Mouse (Mus musculus) layer of hippocampus, adult 9-11 months (tissue): Measurements from ENCODE around the gene Lamtor1.

Experiments used
- DNase-seq: peaks from one replicate; pipeline ENCODE4 v3.0.0; 2022

The Lamtor1 gene

GRCm38 (mm10) chr7:101905561-101906286, at the start of gene Lamtor1:
Gene Lamtor1, plus strand, starts transcription at chr7:101905904.
- peak; percentile 100 for DNase-seq

- DNase-seq: no peak
Observed at GRCm38 (mm10) chr7:101857094-101857493, 48.6 kb upstream of the Lamtor1 start, which contains the start of gene Folr2. Gene Folr2, minus strand, starts transcription at chr7:101857194.

GRCm38 (mm10) chr7:101858362-101858761, 47.3 kb upstream of the Lamtor1 start:
- peak; percentile 32 for DNase-seq

GRCm38 (mm10) chr7:101860978-101861377, 44.7 kb upstream of the Lamtor1 start:
- no peak for DNase-seq

- no peak for DNase-seq
Observed at GRCm38 (mm10) chr7:101862291-101862690, 43.4 kb upstream of the Lamtor1 start.

GRCm38 (mm10) chr7:101863415-101863814, 42.3 kb upstream of the Lamtor1 start, which contains the start of gene Anapc15:
Gene Anapc15, plus strand, starts transcription at chr7:101863715.
- no peak for DNase-seq

- no peak for DNase-seq
Observed at GRCm38 (mm10) chr7:101866491-101867265, 39.0 kb upstream of the Lamtor1 start.

- DNase-seq: no peak
Observed at GRCm38 (mm10) chr7:101867482-101867881, 38.2 kb upstream of the Lamtor1 start.

GRCm38 (mm10) chr7:101868241-101869162, 37.2 kb upstream of the Lamtor1 start:
- DNase-seq: no peak

GRCm38 (mm10) chr7:101869163-101869500, 36.6 kb upstream of the Lamtor1 start:
- DNase-seq: no peak

GRCm38 (mm10) chr7:101870629-101871028, 35.1 kb upstream of the Lamtor1 start, which contains the start of gene Folr1:
Gene Folr1, minus strand, starts transcription at chr7:101870788.
- no peak for DNase-seq

GRCm38 (mm10) chr7:101871296-101871695, 34.4 kb upstream of the Lamtor1 start:
- DNase-seq: peak; percentile 27

GRCm38 (mm10) chr7:101875978-101876377, 29.7 kb upstream of the Lamtor1 start:
- DNase-seq: no peak

- DNase-seq: peak; percentile 76
Observed at GRCm38 (mm10) chr7:101880855-101881254, 24.8 kb upstream of the Lamtor1 start.

GRCm38 (mm10) chr7:101882413-101883154, 23.1 kb upstream of the Lamtor1 start:
- DNase-seq: no peak

GRCm38 (mm10) chr7:101884160-101884559, 21.5 kb upstream of the Lamtor1 start:
- DNase-seq: no peak

- DNase-seq: no peak
Observed at GRCm38 (mm10) chr7:101886274-101886673, 19.4 kb upstream of the Lamtor1 start.

- no peak for DNase-seq
Observed at GRCm38 (mm10) chr7:101888460-101888859, 17.2 kb upstream of the Lamtor1 start.

GRCm38 (mm10) chr7:101895695-101896094, 10.0 kb upstream of the Lamtor1 start:
- no peak for DNase-seq

- DNase-seq: peak; percentile 99
Observed at GRCm38 (mm10) chr7:101896104-101897066, 9.3 kb upstream of the Lamtor1 start.
